Mouse (Mus musculus) stomach, postnatal 0 days (tissue): ENCODE measurements around the gene Ppef2. TPM values are rescaled to one million over a fixed set of nuclear protein-coding genes. Genes with fewer than 3 reads are reported as not detected.

ENCODE experiments used
- ATAC-seq: fragments of 200-750 bp; cut with Nextera tagmentation; 2 replicates; pipeline ENCODE4 v1.8.0; 2017; ENCODE audit not compliant: low FRiP score, low TSS enrichment
- DNase-seq: peaks from one replicate; pipeline ENCODE4 v3.0.0-alpha.2; 2016; ENCODE audit warnings: low spot score
- H3K27ac ChIP-seq: fragments of 300-500 bp; sonication (generic); replicated peaks from 2 replicates; pipeline ENCODE4 v1.5.1; 2014; ENCODE audit warnings: mild to moderate bottlenecking, control low read depth
- H3K27me3 ChIP-seq: fragments of 300-500 bp; sonication (generic); 2 replicates; pipeline ENCODE4 v1.6.1; 2014; ENCODE audit warnings: low read length; ENCODE audit not compliant: control insufficient read depth, insufficient read depth
- H3K36me3 ChIP-seq: fragments of 300-500 bp; sonication (generic); 2 replicates; pipeline ENCODE4 v1.6.1; 2014; ENCODE audit warnings: low read length, mixed read lengths; ENCODE audit not compliant: control insufficient read depth, insufficient read depth
- H3K4me1 ChIP-seq: fragments of 300-500 bp; sonication (generic); replicated peaks from 2 replicates; pipeline ENCODE4 v1.6.1; 2014; ENCODE audit warnings: antibody characterized with exemption; ENCODE audit not compliant: control insufficient read depth, insufficient read depth
- H3K4me2 ChIP-seq: fragments of 300-500 bp; sonication (generic); replicated peaks from 2 replicates; pipeline ENCODE4 v1.6.1; 2014; ENCODE audit warnings: low read depth, mild to moderate bottlenecking, control low read depth, moderate library complexity
- H3K4me3 ChIP-seq: fragments of 300-500 bp; sonication (generic); 2 replicates; pipeline ENCODE4 v1.5.1; 2014; ENCODE audit warnings: low read depth, low read length, control low read depth
- H3K9ac ChIP-seq: fragments of 300-500 bp; sonication (generic); 2 replicates; pipeline ENCODE4 v1.6.1; 2014; ENCODE audit warnings: mild to moderate bottlenecking, low read length, control low read depth, mixed read lengths
- H3K9me3 ChIP-seq: fragments of 300-500 bp; sonication (generic); 2 replicates; pipeline ENCODE4 v1.6.1; 2016; ENCODE audit warnings: low read length; ENCODE audit not compliant: control insufficient read depth
- CTCF ChIP-seq: IDR thresholded peaks from 2 replicates; pipeline ENCODE4 v1.5.1; 2016; ENCODE audit warnings: antibody characterized with exemption, low read depth, mild to moderate bottlenecking, moderate library complexity
- EP300 ChIP-seq: optimal IDR thresholded peaks from 2 replicates; pipeline ENCODE3; 2016; ENCODE audit warnings: antibody characterized with exemption
- WGBS: fragments of 180-500 bp; shearing (Covaris S2); extraction: QIAGEN DNeasy Blood & Tissue Kit; methylation state at CpG from one replicate; pipeline ENCODE4 v1.1.7; 2014; 5-methylcytosine and 5-hydroxymethylcytosine counted together
- polyA plus RNA-seq: library from polyadenylated mRNA; unstranded; fragments of >200 nt; fragmentation: Nextera tagmentation; extraction: Ambion mirVana; gene quantifications from 2 replicates; pipeline ENCODE4 v1.2.1, GENCODE M21; 2015

Ppef2 gene
- polyA plus RNA-seq, 1 experiment from 2014 or later: 0.30 TPM

DNA sequence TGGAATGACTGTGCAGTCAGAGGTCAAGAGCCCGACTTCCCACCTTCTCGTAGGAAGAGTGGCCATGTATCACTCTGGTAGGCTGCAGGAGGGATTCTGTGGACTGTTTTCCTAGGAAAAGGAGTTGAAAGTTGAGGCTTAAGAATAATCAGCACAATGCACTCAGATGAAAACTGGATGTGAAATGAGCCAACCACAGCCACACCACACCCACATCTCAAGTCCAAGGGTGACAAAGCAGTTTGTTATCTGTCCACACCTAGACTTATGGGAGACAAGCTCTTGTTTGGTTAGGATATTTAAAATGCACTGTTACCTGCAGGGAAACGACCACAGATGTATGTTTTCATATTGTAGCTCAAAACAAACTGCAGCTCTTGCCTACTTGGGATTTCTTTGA, 27.0 kb upstream of the Ppef2 start:
- peak; percentile 38 for DNase-seq
- H3K27me3 ChIP-seq: no peaks in the 10 kb centered on the region
- TF ChIP-seq CTCF: no peak
- no peak for TF ChIP-seq EP300
- H3K36me3 ChIP-seq: peaks cover 15% of the 10 kb centered on the region; the same call in 1 of the 2 replicates
- 45% methylated on average over 3 of the region's 3 CpGs for WGBS
- H3K27ac ChIP-seq: peak overlapping the region; percentile 63
- no peak overlapping the region for H3K9ac ChIP-seq
- no peak overlapping the region for H3K4me3 ChIP-seq
- no peaks in the 10 kb centered on the region for H3K9me3 ChIP-seq
- no peaks in the 10 kb centered on the region for H3K4me1 ChIP-seq
- peak; percentile 63 for ATAC-seq
- H3K4me2 ChIP-seq: no peak overlapping the region

DNA sequence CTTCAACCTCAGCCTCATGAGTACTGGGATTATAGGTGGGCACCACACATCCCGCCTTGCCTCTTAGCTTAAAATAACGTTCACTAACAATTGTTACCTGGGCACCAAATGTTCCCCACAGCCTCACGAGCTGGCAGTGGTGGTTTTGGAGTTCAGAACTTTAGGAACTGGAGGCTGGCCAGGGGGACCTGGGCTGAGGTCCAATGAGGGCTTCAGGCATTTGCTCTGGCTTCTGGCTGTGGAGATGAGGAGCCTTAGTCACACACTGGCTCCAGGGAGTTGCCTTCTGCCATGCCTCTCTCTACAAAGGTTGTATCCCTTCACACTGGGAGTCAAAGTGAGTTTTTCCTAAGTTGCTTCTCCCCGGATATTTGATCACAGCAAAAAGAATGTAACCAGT, 26.5 kb upstream of the Ppef2 start:
- no peak for TF ChIP-seq EP300
- TF ChIP-seq CTCF: no peak
- DNase-seq: no peak
- H3K27ac ChIP-seq: peak overlapping the region; percentile 63

GRCm38 (mm10) chr5:92278942-92279537, 23.0 kb upstream of the Ppef2 start:
- Histone ChIP-seq H3K9me3 (no peaks in the 10 kb centered on the region), H3K27me3 (no peaks in the 10 kb centered on the region), H3K4me3 (no peak overlapping the region), H3K27ac (peak overlapping the region; percentile 83; the same call in 1 of the 2 replicates), H3K9ac (no peak overlapping the region), H3K4me2 (no peak overlapping the region), H3K4me1 (no peaks in the 10 kb centered on the region), H3K36me3 (no peaks in the 10 kb centered on the region)
- WGBS: 77% methylated on average over 10 of the region's 10 CpGs
- TF ChIP-seq CTCF: no peak
- no peak for TF ChIP-seq EP300
- DNase-seq: peak; percentile 24
- ATAC-seq: no peak

More for the DNA sequence above, 26.5 kb upstream of the Ppef2 start:
- no peak for ATAC-seq
- H3K9ac ChIP-seq: 0 out of 2 replicates have a peak overlapping the region, but pooled peaks have one; percentile 13
- H3K9me3 ChIP-seq: no peaks in the 10 kb centered on the region
- H3K4me1 ChIP-seq: no peaks in the 10 kb centered on the region
- peaks cover 10% of the 10 kb centered on the region; the same call in 1 of the 2 replicates for H3K36me3 ChIP-seq
- no peaks in the 10 kb centered on the region for H3K27me3 ChIP-seq
- no peak overlapping the region for H3K4me2 ChIP-seq
- 54% methylated on average over 4 of the region's 4 CpGs for WGBS
- H3K4me3 ChIP-seq: no peak overlapping the region

DNA sequence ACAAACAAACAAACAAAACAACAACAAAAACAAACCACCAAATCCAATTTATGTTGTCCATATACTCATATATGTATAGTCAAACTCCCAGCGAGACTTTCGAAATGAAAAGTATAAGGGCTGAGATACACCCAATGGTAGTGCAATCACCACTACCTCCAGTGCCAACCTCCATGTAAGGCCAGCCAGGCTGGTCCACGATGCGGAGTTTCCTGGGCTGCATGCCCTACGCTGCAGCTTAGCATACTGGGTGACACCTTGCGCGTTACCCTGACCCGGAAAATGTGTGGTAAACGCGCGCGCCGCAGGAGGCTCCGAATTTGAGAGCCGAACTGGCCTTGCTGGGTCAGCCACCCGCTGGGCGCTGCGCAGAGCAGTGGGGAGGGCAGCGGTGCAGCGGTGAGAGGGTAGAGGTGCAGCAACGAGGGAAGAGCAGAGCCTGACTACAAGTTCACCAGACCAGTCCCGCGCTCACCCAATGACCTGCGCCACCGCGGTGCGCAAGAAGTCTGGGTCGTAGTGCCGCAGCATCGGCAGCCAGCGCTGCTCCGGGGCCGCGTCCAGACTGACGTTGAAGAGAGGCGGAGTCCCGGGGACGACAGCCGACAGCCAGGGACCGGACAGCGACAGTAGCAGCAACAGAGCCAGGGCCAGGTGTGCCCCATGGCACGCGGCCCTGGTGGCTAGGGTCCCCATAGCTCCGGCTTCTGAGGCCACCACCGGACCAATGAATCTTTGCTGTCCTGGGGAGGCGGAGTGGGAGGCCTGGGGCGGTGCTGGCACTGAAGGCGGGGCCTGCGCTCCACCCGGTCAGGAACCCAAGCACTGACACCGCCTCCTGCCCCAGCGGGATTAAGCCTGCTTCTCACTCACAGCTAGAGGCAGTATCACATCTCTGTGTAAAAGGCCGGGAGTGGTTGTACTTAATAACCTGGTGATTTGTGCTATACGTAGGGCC, 21.6 kb upstream of the Ppef2 start, which contains the start of gene Naaa:
Gene Naaa, minus strand, starts transcription at position 734 of the 958 bp plus-strand sequence.
- WGBS: 3% methylated on average over 51 of the region's 54 CpGs
- peak within 1 kb of the TSS; percentile 83 for H3K27ac ChIP-seq

DNA sequence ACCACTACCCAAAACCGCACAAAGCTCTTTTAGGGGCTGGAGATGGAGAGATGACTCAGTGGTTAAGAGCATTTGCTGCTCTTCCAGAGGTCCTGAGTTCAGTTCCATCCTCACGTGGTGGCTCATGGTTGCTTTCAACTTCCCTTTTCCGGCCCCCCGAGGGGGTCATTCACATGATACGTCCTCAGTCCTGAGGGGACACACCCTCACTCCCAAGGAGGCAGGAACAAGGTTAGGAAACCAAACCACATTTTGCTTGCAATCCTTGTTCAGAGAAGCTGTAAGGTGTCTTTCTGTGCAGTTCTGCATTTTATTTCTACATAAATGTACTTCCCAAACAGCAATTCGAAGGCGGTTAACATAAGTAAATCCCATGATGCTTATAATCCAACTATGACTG, 14.4 kb upstream of the Ppef2 start:
- ATAC-seq (no peak), DNase-seq (no peak)
- Histone ChIP-seq H3K9me3 (no peaks in the 10 kb centered on the region), H3K36me3 (no peaks in the 10 kb centered on the region), H3K27me3 (no peaks in the 10 kb centered on the region), H3K4me1 (no peaks in the 10 kb centered on the region), H3K4me2 (no peak overlapping the region), H3K27ac (no peak overlapping the region), H3K9ac (no peak overlapping the region), H3K4me3 (no peak overlapping the region)
- 90% methylated on average over 7 of the region's 7 CpGs for WGBS
- no peak for TF ChIP-seq CTCF
- TF ChIP-seq EP300: no peak

More for the DNA sequence above, 21.6 kb upstream of the Ppef2 start, which contains the start of gene Naaa:
- Histone ChIP-seq H3K27me3 (no peaks in the 10 kb centered on the region), H3K9me3 (no peaks in the 10 kb centered on the region), H3K9ac (peak within 1 kb of the TSS; percentile 68), H3K4me1 (no peaks in the 10 kb centered on the region), H3K4me2 (peak within 1 kb of the TSS; percentile 90), H3K4me3 (peak within 1 kb of the TSS; percentile 67), H3K36me3 (no peaks in the 10 kb centered on the region)
- TF ChIP-seq CTCF (peak; percentile 71), EP300 (no peak)
- peak; percentile 95 for ATAC-seq
- peak; percentile 92 for DNase-seq
